Mouse (Mus musculus): ENCODE data around the gene Gnb1.

DNA sequence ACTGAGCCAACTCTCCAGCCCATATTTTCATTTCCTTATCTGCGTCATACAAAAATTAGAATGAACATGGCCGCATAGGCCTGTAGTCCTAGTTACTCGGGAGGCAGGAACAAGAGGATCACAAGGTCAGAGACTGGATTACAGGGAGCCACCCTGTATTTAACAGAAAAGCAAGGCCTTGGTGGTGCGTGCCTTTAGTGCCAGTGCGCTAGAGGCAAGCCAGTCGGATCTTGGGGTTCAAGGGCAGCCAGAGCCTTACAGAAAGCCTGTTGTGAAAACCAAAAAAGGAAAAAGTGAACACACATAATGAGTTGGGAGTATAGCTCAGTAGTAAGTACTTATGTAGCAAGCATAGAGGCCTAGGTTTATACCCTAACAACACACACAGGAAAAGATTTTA, 78.7 kb downstream of the Gnb1 start:
- TF ChIP-seq CTCF (IDR thresholded peaks at IDR 0.05; ENCODE audit: low read depth) (no peak), EP300 (IDR thresholded peaks at IDR 0.05; ENCODE audit: low read depth) (no peak)

All from liver, embryonic 14.5 days (tissue).